Mouse (Mus musculus): ENCODE results near the gene Tcf23. TPM values are rescaled to one million over a fixed set of nuclear protein-coding genes. Genes with fewer than 3 reads are reported as not detected.

The Tcf23 gene
- polyA plus RNA-seq (2015; fragmentation: Illumina TruSeq; extraction: RNeasy Lipid Tissue Mini Kit (QIAGEN cat#74804); ENCODE audit: low read depth, low replicate concordance), result 0.37 TPM

DNA sequence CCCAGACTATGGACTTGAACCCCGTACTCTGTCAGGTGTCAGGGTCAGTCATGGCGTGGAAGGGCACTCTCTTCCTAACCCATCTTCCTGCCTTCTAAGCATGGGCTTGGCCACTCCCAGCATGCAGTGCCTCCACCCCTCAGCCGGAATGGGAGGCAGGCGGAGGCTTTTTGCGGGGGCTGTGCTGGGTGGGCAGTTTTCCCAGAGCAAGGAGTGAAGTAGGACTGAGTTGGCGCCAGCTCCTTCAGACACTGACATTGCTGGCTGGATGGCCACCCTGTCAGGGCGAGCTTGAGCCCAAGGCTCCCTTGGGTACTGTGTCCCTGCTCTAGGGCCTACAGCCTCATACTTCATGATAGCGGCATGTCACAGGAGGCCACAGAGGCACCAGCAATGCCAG lies at the start of gene Tcf23:
Tcf23 (plus strand) TSS at position 247 of the 400 bp plus-strand sequence.

DNA sequence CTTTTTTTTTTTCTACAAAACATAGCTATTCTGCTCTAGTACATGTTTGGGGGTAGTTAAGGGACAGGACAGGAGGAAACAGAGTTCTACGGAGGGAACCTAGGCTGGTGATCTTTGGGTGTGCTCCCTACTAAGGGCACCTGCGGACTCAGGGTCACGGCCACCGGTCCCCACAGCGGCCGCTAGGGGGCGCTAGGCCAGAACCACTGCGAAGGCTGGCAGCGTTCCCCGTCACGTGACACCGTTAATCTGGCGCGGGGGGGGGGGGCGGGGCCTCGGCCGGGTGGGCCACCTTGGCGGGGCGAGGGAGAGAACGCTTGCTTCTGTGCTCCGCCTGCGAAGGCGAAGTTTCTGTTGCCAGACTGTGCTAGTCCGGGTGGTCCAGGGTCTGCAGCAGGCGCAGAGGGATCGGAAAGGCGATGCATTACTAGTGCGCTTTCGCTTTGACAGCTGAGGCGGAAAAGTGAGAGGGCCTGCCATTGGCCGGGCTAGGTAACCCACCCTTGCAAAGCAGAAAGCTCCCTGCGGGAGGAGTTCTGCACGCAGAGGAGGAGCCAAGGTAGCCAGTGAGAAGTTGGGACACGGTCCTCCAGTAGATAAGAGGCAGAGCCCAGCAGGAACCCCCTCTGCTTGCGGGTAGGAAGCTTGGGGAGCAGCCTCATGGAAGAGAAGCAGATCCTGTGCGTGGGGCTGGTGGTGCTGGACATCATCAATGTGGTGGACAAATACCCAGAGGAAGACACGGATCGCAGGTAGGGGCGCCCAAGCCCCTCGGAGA lies 47.0 kb upstream of the Tcf23 start, which contains the start of gene Khk:
Khk (plus strand) TSS at position 176 of the 778 bp plus-strand sequence.

GRCm38 (mm10) chr5:30944956-30945781 lies 23.3 kb upstream of the Tcf23 start, which contains the start of gene Cgref1:
TSS of gene Cgref1 (minus strand) at chr5:30945591.

GRCm38 (mm10) chr5:30959966-30960501 lies 8.4 kb upstream of the Tcf23 start, which contains the start of gene Preb:
TSS of gene Preb (minus strand) at chr5:30960361.

Other genes starting within 250 kb of the Tcf23 start
- 236 TPM for gene Mapre3, start 154.0 kb upstream of the Tcf23 start, polyA plus RNA-seq (2015; fragmentation: Illumina TruSeq; extraction: RNeasy Lipid Tissue Mini Kit (QIAGEN cat#74804); ENCODE audit: low read depth, low replicate concordance)
- gene Tmem214, start 100.7 kb upstream of the Tcf23 start, polyA plus RNA-seq (2015; fragmentation: Illumina TruSeq; extraction: RNeasy Lipid Tissue Mini Kit (QIAGEN cat#74804); ENCODE audit: low read depth, low replicate concordance), result 48.4 TPM
- gene Agbl5, start 80.0 kb upstream of the Tcf23 start, polyA plus RNA-seq (2015; fragmentation: Illumina TruSeq; extraction: RNeasy Lipid Tissue Mini Kit (QIAGEN cat#74804); ENCODE audit: low read depth, low replicate concordance), result 11.1 TPM
- gene Ost4, start 60.9 kb upstream of the Tcf23 start, polyA plus RNA-seq (2015; fragmentation: Illumina TruSeq; extraction: RNeasy Lipid Tissue Mini Kit (QIAGEN cat#74804); ENCODE audit: low read depth, low replicate concordance), result 148 TPM
- gene Emilin1, start 55.3 kb upstream of the Tcf23 start, polyA plus RNA-seq (2015; fragmentation: Illumina TruSeq; extraction: RNeasy Lipid Tissue Mini Kit (QIAGEN cat#74804); ENCODE audit: low read depth, low replicate concordance), result 2.1 TPM
- gene Khk, start 47.2 kb upstream of the Tcf23 start, polyA plus RNA-seq (2015; fragmentation: Illumina TruSeq; extraction: RNeasy Lipid Tissue Mini Kit (QIAGEN cat#74804); ENCODE audit: low read depth, low replicate concordance), result 25.3 TPM
- gene Cgref1, start 23.1 kb upstream of the Tcf23 start, polyA plus RNA-seq (2015; fragmentation: Illumina TruSeq; extraction: RNeasy Lipid Tissue Mini Kit (QIAGEN cat#74804); ENCODE audit: low read depth, low replicate concordance), result 26.6 TPM
- gene Preb, start 8.3 kb upstream of the Tcf23 start, polyA plus RNA-seq (2015; fragmentation: Illumina TruSeq; extraction: RNeasy Lipid Tissue Mini Kit (QIAGEN cat#74804); ENCODE audit: low read depth, low replicate concordance), result 116 TPM
- 160 TPM for gene Atraid, start 79.7 kb downstream of the Tcf23 start, polyA plus RNA-seq (2015; fragmentation: Illumina TruSeq; extraction: RNeasy Lipid Tissue Mini Kit (QIAGEN cat#74804); ENCODE audit: low read depth, low replicate concordance)
- gene Slc5a6, start 80.3 kb downstream of the Tcf23 start, polyA plus RNA-seq (2015; fragmentation: Illumina TruSeq; extraction: RNeasy Lipid Tissue Mini Kit (QIAGEN cat#74804); ENCODE audit: low read depth, low replicate concordance), result 22.1 TPM
- 7.9 TPM for gene Cad, start 86.1 kb downstream of the Tcf23 start, polyA plus RNA-seq (2015; fragmentation: Illumina TruSeq; extraction: RNeasy Lipid Tissue Mini Kit (QIAGEN cat#74804); ENCODE audit: low read depth, low replicate concordance)
- not detected for gene Dnajc5g, start 137.6 kb downstream of the Tcf23 start, polyA plus RNA-seq (2015; fragmentation: Illumina TruSeq; extraction: RNeasy Lipid Tissue Mini Kit (QIAGEN cat#74804); ENCODE audit: low read depth, low replicate concordance)
- gene Slc30a3, start 139.6 kb downstream of the Tcf23 start, polyA plus RNA-seq (2015; fragmentation: Illumina TruSeq; extraction: RNeasy Lipid Tissue Mini Kit (QIAGEN cat#74804); ENCODE audit: low read depth, low replicate concordance), result 74.3 TPM
- gene Trim54, start 148.1 kb downstream of the Tcf23 start, polyA plus RNA-seq (2015; fragmentation: Illumina TruSeq; extraction: RNeasy Lipid Tissue Mini Kit (QIAGEN cat#74804); ENCODE audit: low read depth, low replicate concordance), result not detected
- 2.1 TPM for gene Ucn, start 170.2 kb downstream of the Tcf23 start, polyA plus RNA-seq (2015; fragmentation: Illumina TruSeq; extraction: RNeasy Lipid Tissue Mini Kit (QIAGEN cat#74804); ENCODE audit: low read depth, low replicate concordance)
- 99.9 TPM for gene Mpv17, start 185.6 kb downstream of the Tcf23 start, polyA plus RNA-seq (2015; fragmentation: Illumina TruSeq; extraction: RNeasy Lipid Tissue Mini Kit (QIAGEN cat#74804); ENCODE audit: low read depth, low replicate concordance)
- 1.1 TPM for gene Gm29609, start 211.2 kb downstream of the Tcf23 start, polyA plus RNA-seq (2015; fragmentation: Illumina TruSeq; extraction: RNeasy Lipid Tissue Mini Kit (QIAGEN cat#74804); ENCODE audit: low read depth, low replicate concordance)
- gene Gtf3c2, start 211.5 kb downstream of the Tcf23 start, polyA plus RNA-seq (2015; fragmentation: Illumina TruSeq; extraction: RNeasy Lipid Tissue Mini Kit (QIAGEN cat#74804); ENCODE audit: low read depth, low replicate concordance), result 46.1 TPM
- 82.6 TPM for gene Snx17, start 224.6 kb downstream of the Tcf23 start, polyA plus RNA-seq (2015; fragmentation: Illumina TruSeq; extraction: RNeasy Lipid Tissue Mini Kit (QIAGEN cat#74804); ENCODE audit: low read depth, low replicate concordance)
- gene Eif2b4, start 224.8 kb downstream of the Tcf23 start, polyA plus RNA-seq (2015; fragmentation: Illumina TruSeq; extraction: RNeasy Lipid Tissue Mini Kit (QIAGEN cat#74804); ENCODE audit: low read depth, low replicate concordance), result 39.1 TPM
- gene Zfp513, start 233.6 kb downstream of the Tcf23 start, polyA plus RNA-seq (2015; fragmentation: Illumina TruSeq; extraction: RNeasy Lipid Tissue Mini Kit (QIAGEN cat#74804); ENCODE audit: low read depth, low replicate concordance), result 26.5 TPM